Mouse (Mus musculus): ENCODE measurements around the gene Aprt. TPM values are rescaled to one million over a fixed set of nuclear protein-coding genes. Genes with fewer than 3 reads are reported as not detected.
A peak's percentile ranks its signal among the peaks of the same experiment; 100 is the strongest.

Aprt gene
- polyA plus RNA-seq, 2 experiments = 87.5 to 197 TPM

DNA sequence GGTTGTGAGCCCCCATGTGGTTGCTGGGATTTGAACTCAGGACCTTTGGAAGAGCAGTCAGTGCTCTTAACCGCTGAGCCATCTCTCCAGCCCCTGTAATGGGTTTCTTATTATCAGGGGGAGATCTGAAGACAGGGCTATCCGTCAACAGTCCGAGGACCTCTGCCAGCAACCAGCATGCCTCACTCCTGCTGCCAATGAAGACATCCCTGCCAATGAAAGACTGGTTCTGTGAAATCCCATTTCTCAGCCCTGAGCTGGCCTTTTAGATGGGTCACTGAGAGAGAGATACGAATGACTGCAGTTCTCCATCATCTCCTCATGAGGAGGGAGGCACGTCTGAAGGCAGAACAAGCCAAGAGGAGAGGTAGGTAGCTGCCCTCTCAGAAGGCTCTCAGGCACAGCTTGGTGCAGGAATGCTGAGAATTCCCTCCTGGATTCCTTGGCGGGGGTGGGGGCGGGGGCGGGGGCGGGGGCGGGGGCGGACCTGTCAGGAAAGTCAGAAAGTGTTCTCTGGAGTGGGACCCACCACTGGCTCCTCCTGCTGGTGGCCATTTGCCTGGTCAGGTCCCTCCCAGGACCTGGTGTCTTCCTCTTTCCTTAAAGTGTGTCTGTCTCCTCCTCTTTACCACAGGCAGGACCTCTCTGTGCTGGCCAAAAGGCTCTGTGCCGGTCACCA lies 17.9 kb downstream of the Aprt start:
- no peaks in the 10 kb centered on the region for H3K27me3 ChIP-seq (ENCODE audit: control insufficient read depth, insufficient read depth, low read length)
- H3K27ac ChIP-seq = no peak overlapping the region
- TF ChIP-seq EP300 (IDR thresholded peaks at IDR 0.05; ENCODE audit: low read depth) (no peak), CTCF (IDR thresholded peaks at IDR 0.05; ENCODE audit: low read depth) (no peak; the same call in 1 of the 2 replicates)
- ATAC-seq (ENCODE audit: insufficient read depth) (no peak), DNase-seq (ENCODE audit: low read depth in 3 of 3, low spot score in 3 of 3) (no peak)
- no peak overlapping the region for H3K4me3 ChIP-seq (ENCODE audit: insufficient read depth in 1 of 2, low read depth in 2 of 2, low read length in 2 of 2)
- no peaks in the 10 kb centered on the region for H3K9me3 ChIP-seq (ENCODE audit: control insufficient read depth, low read length)
- no peak overlapping the region for H3K4me2 ChIP-seq (ENCODE audit: low read depth)
- H3K9ac ChIP-seq (replicated peaks) = no peak overlapping the region
- no peaks in the 10 kb centered on the region for H3K36me3 ChIP-seq (replicated peaks; ENCODE audit: control insufficient read depth, insufficient read depth, low read depth)
- peaks cover 12 to 26% of the 10 kb centered on the region in 2 experiments for H3K4me1 ChIP-seq (replicated peaks; ENCODE audit: control insufficient read depth in 2 of 2, insufficient read depth in 2 of 2, low read length in 1 of 2)
- 27% methylated on average over 11 of the region's 12 CpGs for WGBS (ENCODE audit: insufficient replicate concordance)

DNA sequence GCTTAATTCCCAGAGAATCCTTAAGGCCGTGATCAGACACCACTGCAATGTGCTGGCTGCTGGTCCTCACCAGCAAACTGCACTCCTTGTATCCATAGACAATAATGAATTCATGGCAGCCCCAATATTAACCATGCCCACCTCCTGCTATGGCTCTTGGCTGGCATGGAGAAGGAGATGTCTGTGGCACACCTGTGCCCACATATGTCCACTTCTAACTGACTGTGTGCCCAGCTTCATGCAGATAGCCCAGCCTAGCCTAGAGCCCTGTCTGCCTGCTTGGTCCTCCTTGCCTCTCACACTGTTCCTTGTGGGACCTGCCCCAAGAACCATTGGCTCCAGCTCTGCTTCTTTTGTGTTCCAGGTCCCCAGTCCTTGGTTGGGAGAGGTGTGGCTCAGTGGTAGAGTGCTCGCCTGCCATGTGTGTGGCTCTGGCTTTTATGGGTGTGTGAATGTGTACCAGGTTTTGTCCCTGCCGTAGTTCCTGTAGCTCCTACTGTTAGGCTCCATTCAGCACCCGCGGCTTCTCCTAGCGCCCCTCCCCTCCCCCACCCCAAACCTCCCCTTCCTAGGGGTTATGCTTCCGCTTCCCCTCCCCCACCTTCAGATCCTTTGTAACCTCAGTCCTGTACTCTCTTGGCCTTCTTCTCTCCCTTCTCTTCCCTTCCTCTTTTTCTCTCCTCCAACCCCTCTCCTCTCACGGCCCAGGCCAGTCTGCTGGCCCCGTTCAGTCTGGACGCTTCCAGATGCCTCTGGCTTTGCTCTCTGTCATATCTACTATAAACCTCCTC lies 19.3 kb downstream of the Aprt start:
- peak overlapping the region; percentile 69 for H3K4me2 ChIP-seq (ENCODE audit: low read depth)
- H3K4me1 ChIP-seq (replicated peaks; ENCODE audit: control insufficient read depth in 2 of 2, insufficient read depth in 2 of 2, low read length in 1 of 2) = peaks cover 12 to 27% of the 10 kb centered on the region in 2 experiments
- ATAC-seq (ENCODE audit: insufficient read depth) (peak; percentile 8; the same call in 1 of the 2 replicates), DNase-seq (ENCODE audit: low read depth in 3 of 3, low spot score in 3 of 3) (no peak)
- no peaks in the 10 kb centered on the region for H3K36me3 ChIP-seq (replicated peaks; ENCODE audit: control insufficient read depth, insufficient read depth, low read depth)
- H3K9ac ChIP-seq (replicated peaks) = no peak overlapping the region; the same call in 1 of the 2 replicates
- no peak for TF ChIP-seq CTCF (IDR thresholded peaks at IDR 0.05; ENCODE audit: low read depth)
- no peak for TF ChIP-seq EP300 (IDR thresholded peaks at IDR 0.05; ENCODE audit: low read depth)
- 18% methylated on average over 10 of the region's 10 CpGs for WGBS (ENCODE audit: insufficient replicate concordance)
- no peaks in the 10 kb centered on the region for H3K9me3 ChIP-seq (ENCODE audit: control insufficient read depth, low read length)
- peak overlapping the region; percentile 45 for H3K27ac ChIP-seq
- peak overlapping the region in 1 of 2 experiments; percentile 39; a peak in 1 of 4 replicates for H3K4me3 ChIP-seq (ENCODE audit: insufficient read depth in 1 of 2, low read depth in 2 of 2, low read length in 2 of 2)
- no peaks in the 10 kb centered on the region for H3K27me3 ChIP-seq (ENCODE audit: control insufficient read depth, insufficient read depth, low read length)

DNA sequence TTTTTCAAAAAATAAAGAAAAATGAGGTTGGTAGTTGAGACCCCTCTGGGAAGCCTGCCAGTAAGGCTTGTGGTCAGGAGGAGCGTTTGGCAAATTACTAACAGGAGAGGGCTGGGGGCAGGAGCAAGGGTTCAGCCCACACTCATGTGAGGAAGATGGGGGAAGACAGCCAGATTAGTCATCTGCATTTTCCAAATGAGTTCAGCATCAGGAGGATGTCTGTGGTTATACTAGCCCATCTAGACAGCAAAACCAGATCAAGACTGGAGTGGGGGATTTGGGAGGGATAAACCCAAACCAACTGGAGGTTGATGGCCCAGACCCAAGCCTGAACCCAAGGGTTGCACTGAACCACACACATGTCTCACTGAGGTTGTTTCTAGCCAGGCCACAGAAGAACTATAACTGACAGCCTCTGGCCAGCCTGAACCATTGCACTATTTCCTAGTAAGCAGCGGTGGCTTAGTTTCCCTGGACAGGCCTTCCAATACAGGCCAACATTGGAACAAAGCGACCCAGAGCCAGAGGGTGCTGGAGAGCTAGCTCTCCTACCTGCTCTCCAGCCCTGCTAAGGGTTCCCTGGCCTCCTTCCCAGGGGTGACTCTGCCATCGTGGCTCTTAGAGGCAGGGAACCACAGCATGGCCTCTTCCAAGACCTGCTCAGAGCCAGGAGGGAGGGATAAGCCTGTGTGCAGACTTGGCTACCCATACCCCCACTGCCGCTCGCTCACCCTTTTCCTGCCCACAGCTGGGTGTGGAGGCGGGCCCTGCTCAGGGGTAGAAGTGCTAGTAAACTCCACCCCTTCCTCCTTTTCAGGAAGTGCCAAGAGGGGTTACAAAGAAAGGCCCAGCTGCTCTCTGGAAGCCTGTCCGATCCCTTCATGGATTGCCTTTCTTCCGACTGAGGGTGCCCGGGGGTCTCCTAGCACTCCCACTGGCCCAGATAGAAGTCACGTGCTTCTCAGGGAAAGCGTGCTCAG lies 20.4 kb downstream of the Aprt start:
- DNase-seq (ENCODE audit: low read depth in 3 of 3, low spot score in 3 of 3) (no peak), ATAC-seq (ENCODE audit: insufficient read depth) (peak; percentile 66)
- Histone ChIP-seq H3K36me3 (replicated peaks; ENCODE audit: control insufficient read depth, insufficient read depth, low read depth) (no peaks in the 10 kb centered on the region), H3K4me3 (ENCODE audit: insufficient read depth in 1 of 2, low read depth in 2 of 2, low read length in 2 of 2) (peak overlapping the region; percentile 37 to 39), H3K27me3 (ENCODE audit: control insufficient read depth, insufficient read depth, low read length) (no peaks in the 10 kb centered on the region), H3K4me2 (ENCODE audit: low read depth) (peak overlapping the region; percentile 69), H3K27ac (peak overlapping the region; percentile 59), H3K4me1 (replicated peaks; ENCODE audit: control insufficient read depth in 2 of 2, insufficient read depth in 2 of 2, low read length in 1 of 2) (peaks cover 12 to 31% of the 10 kb centered on the region in 2 experiments), H3K9ac (replicated peaks) (peak overlapping the region; percentile 57), H3K9me3 (ENCODE audit: control insufficient read depth, low read length) (no peaks in the 10 kb centered on the region)
- no peak for TF ChIP-seq CTCF (IDR thresholded peaks at IDR 0.05; ENCODE audit: low read depth)
- no peak for TF ChIP-seq EP300 (IDR thresholded peaks at IDR 0.05; ENCODE audit: low read depth)
- 16% methylated on average over 12 of the region's 12 CpGs for WGBS (ENCODE audit: insufficient replicate concordance)

DNA sequence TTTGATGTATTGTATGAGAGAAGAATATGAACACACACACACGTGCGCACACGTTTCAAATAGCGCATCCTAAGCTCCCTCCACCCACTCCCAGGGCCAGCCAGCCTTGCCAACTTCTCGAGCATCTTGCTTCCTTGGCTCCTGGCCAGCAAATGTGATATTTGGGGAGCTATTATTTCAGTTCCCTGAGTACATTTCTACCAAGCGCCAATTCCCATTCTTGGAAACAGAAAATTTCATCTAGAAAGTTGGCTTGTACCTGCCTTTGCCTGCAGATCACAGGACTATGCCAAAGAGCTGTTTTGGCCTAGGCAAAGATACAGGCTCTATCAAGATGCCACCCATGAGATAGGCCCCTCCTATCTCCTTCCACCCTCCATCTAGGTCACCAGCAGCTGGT lies 21.9 kb downstream of the Aprt start:
- TF ChIP-seq EP300 (IDR thresholded peaks at IDR 0.05; ENCODE audit: low read depth) (no peak), CTCF (IDR thresholded peaks at IDR 0.05; ENCODE audit: low read depth) (no peak)
- H3K4me3 ChIP-seq (ENCODE audit: insufficient read depth in 1 of 2, low read depth in 2 of 2, low read length in 2 of 2) = no peak overlapping the region
- H3K36me3 ChIP-seq (replicated peaks; ENCODE audit: control insufficient read depth, insufficient read depth, low read depth) = no peaks in the 10 kb centered on the region
- no peak overlapping the region for H3K4me2 ChIP-seq (ENCODE audit: low read depth)
- no peaks in the 10 kb centered on the region for H3K9me3 ChIP-seq (ENCODE audit: control insufficient read depth, low read length)
- 77% methylated on average over 6 of the region's 6 CpGs for WGBS (ENCODE audit: insufficient replicate concordance)
- peaks cover 12 to 31% of the 10 kb centered on the region in 2 experiments for H3K4me1 ChIP-seq (replicated peaks; ENCODE audit: control insufficient read depth in 2 of 2, insufficient read depth in 2 of 2, low read length in 1 of 2)
- H3K27me3 ChIP-seq (ENCODE audit: control insufficient read depth, insufficient read depth, low read length) = no peaks in the 10 kb centered on the region
- ATAC-seq (ENCODE audit: insufficient read depth) = no peak
- H3K9ac ChIP-seq (replicated peaks) = no peak overlapping the region
- DNase-seq (ENCODE audit: low read depth in 3 of 3, low spot score in 3 of 3) = no peak
- no peak overlapping the region for H3K27ac ChIP-seq
